Mouse (Mus musculus) MEL (cell line): ENCODE results near the gene Cdc42ep5.

Experiments
- EP300 ChIP-seq, 2 experiments: IDR thresholded peaks; 2 replicates each; pipeline ENCODE4 v1.6.1; 2011; ENCODE audit warnings: improper control_type of control experiment in 2 of 2, low read length in 2 of 2, low read depth in 1 of 2, mild to moderate bottlenecking in 1 of 2
- RAD21 ChIP-seq: IDR thresholded peaks from 2 replicates; pipeline ENCODE4 v1.6.1; 2011; ENCODE audit warnings: mild to moderate bottlenecking, low read depth, low read length, improper control_type of control experiment

DNA sequence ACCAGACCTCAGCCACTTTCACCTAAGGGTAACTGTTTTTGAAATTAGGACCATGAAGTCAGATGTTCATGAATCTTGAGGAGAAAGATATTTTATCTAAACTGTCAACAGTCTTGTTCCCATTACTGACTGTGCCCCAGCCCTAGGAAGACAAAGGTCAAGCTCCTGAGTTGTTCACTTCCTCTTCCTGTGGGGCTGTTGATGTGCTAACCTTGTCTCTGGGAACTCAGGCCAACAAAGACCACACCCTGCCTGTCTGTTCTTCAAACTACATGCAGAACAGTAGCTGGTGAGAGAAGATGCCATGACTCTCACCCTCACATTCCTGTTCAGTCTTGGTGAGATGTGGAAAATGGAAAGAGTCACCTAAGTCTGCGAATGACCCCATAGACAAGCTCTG lies 42.5 kb upstream of the Cdc42ep5 start:
- TF ChIP-seq RAD21 (no peak), EP300 (IDR thresholded peaks at IDR 0.05; ENCODE audit: low read depth in 1 of 2, low read length in 2 of 2) (no peak)
